Mouse (Mus musculus) spleen, adult 2 months (tissue): ENCODE measurements around the gene Extl2.

Experiments used
- CTCF ChIP-seq: fragments of 200-500 bp; IDR thresholded peaks from 2 replicates; pipeline ENCODE4 v1.5.1; 2011; ENCODE audit warnings: mild to moderate bottlenecking, inconsistent platforms; ENCODE audit not compliant: insufficient read depth, insufficient read length, insufficient replicate concordance; ENCODE audit errors: extremely low read depth
- POLR2A ChIP-seq: fragments of 200-500 bp; IDR thresholded peaks from 2 replicates; pipeline ENCODE4 v1.6.1; 2011; ENCODE audit warnings: low read depth, low read length, inconsistent platforms

GRCm38 (mm10) chr3:115968745-115969530, 38.3 kb upstream of the Extl2 start:
- no peak for TF ChIP-seq CTCF
- no peak for TF ChIP-seq POLR2A
